Mouse (Mus musculus) left cerebral cortex, postnatal 25 days (tissue): ENCODE measurements at regions not wholly inside any gene's neighbourhood (a gene's known extent, or its start where the extent isn't known, plus 50 kb on each side); places are given as distances from the start of the nearest gene placed in this dataset.
A peak's percentile ranks its signal among the peaks of the same experiment; 100 is the strongest.

Source experiments
- DNase-seq, 2 experiments: peaks; one replicate each; pipeline ENCODE4 v3.0.0; 2022; ENCODE audit warnings: low spot score in 2 of 2, mixed read lengths in 1 of 2
- intact Hi-C: fragments of 180-260 bp; cut with DNase I; formaldehyde crosslinking; loops from one replicate; pipeline ENCODE4 v1.15.1; 2025

GRCm38 (mm10) chr19:36227418-36228160 lies 107.7 kb upstream of the Ankrd1 start:
- intact Hi-C loops: no loop called here

GRCm38 (mm10) chr19:36229315-36229714 lies 109.4 kb upstream of the Ankrd1 start:
- intact Hi-C loops: no loop called here
- DNase-seq: no peak

More at GRCm38 (mm10) chr19:36227418-36228160, 107.7 kb upstream of the Ankrd1 start:
- no peak for DNase-seq

- intact Hi-C loops: no loop called here
- DNase-seq: no peak
These were observed 110.0 kb upstream of the Ankrd1 start for GRCm38 (mm10) chr19:36229941-36230340.

- DNase-seq: no peak
- intact Hi-C loops: no loop called here
These were observed 113.0 kb upstream of the Pcgf5 start for GRCm38 (mm10) chr19:36235131-36235530.

- intact Hi-C loops: no loop called here
- no peak for DNase-seq
These were observed 111.3 kb upstream of the Pcgf5 start for GRCm38 (mm10) chr19:36236576-36237345.

GRCm38 (mm10) chr19:36237751-36238150 lies 110.4 kb upstream of the Pcgf5 start:
- no peak for DNase-seq
- intact Hi-C loops: no loop called here

GRCm38 (mm10) chr19:36238536-36238935 lies 109.6 kb upstream of the Pcgf5 start:
- DNase-seq: no peak
- intact Hi-C loops: no loop called here

- intact Hi-C loops: no loop called here
- no peak for DNase-seq
These were observed 105.7 kb upstream of the Pcgf5 start for GRCm38 (mm10) chr19:36242396-36242795.

- no peak for DNase-seq
- intact Hi-C loops: no loop called here
These were observed 105.2 kb upstream of the Pcgf5 start for GRCm38 (mm10) chr19:36242946-36243345.

GRCm38 (mm10) chr19:36252522-36252921 lies 95.6 kb upstream of the Pcgf5 start:
- no peak for DNase-seq
- intact Hi-C loops: no loop called here

- peak; percentile 51 to 57 for DNase-seq
- intact Hi-C loops: no loop called here
These were observed 90.2 kb upstream of the Pcgf5 start for GRCm38 (mm10) chr19:36257748-36258538.

- DNase-seq: no peak
- intact Hi-C loops: no loop called here
These were observed 86.3 kb upstream of the Pcgf5 start for GRCm38 (mm10) chr19:36261819-36262218.

- no peak for DNase-seq
- intact Hi-C loops: no loop called here
These were observed 84.2 kb upstream of the Pcgf5 start for GRCm38 (mm10) chr19:36263923-36264322.

- intact Hi-C loops: no loop called here
- peak in 1 of 2 experiments; percentile 8 for DNase-seq
These were observed 83.7 kb upstream of the Pcgf5 start for GRCm38 (mm10) chr19:36264397-36264796.

- DNase-seq: no peak
- intact Hi-C loops: no loop called here
These were observed 82.8 kb upstream of the Pcgf5 start for GRCm38 (mm10) chr19:36265276-36265675.

- DNase-seq: no peak
- intact Hi-C loops: no loop called here
These were observed 81.8 kb upstream of the Pcgf5 start for GRCm38 (mm10) chr19:36266346-36266745.

- intact Hi-C loops: no loop called here
These were observed 74.6 kb upstream of the Pcgf5 start for GRCm38 (mm10) chr19:36273466-36273865.

GRCm38 (mm10) chr19:36285465-36285864 lies 62.6 kb upstream of the Pcgf5 start:
- no peak for DNase-seq
- intact Hi-C loops: no loop called here

More at GRCm38 (mm10) chr19:36273466-36273865, 74.6 kb upstream of the Pcgf5 start:
- DNase-seq: no peak

- DNase-seq: no peak
- intact Hi-C loops: no loop called here
These were observed 57.3 kb upstream of the Pcgf5 start for GRCm38 (mm10) chr19:36290778-36291177.
